Mouse (Mus musculus): ENCODE results near the gene Trpv2. TPM values are rescaled to one million over a fixed set of nuclear protein-coding genes. Genes with fewer than 3 reads are reported as not detected.

Gene Trpv2
- total and polyA plus RNA-seq, 2 experiments from 2014 or later: 31.0 to 55.4 TPM

Other genes with a start within 250 kb of the Trpv2 start
- 6.7 and 7.5 TPM in 2 replicates for gene Pigl, start 116.0 kb upstream of the Trpv2 start, total RNA-seq (2014; rRNA removed)
- gene Pigl, start 116.0 kb upstream of the Trpv2 start, polyA plus RNA-seq (2015; fragmentation: Nextera tagmentation; extraction: Ambion mirVana): 8.0 and 8.2 TPM in 2 replicates
- 128 and 135 TPM in 2 replicates for gene Ncor1, start 115.9 kb upstream of the Trpv2 start, total RNA-seq (2014; rRNA removed)
- gene Ncor1, start 115.9 kb upstream of the Trpv2 start, polyA plus RNA-seq (2015; fragmentation: Nextera tagmentation; extraction: Ambion mirVana): 131 and 152 TPM in 2 replicates
- 58.0 and 63.2 TPM in 2 replicates for gene Cenpv, start 35.2 kb upstream of the Trpv2 start, total RNA-seq (2014; rRNA removed)
- gene Cenpv, start 35.2 kb upstream of the Trpv2 start, polyA plus RNA-seq (2015; fragmentation: Nextera tagmentation; extraction: Ambion mirVana): 30.1 and 32.9 TPM in 2 replicates
- 1,443 and 2,095 TPM in 2 replicates for gene Ubb, start 23.3 kb upstream of the Trpv2 start, total RNA-seq (2014; rRNA removed)
- 4,479 and 4,841 TPM in 2 replicates for gene Ubb, start 23.3 kb upstream of the Trpv2 start, polyA plus RNA-seq (2015; fragmentation: Nextera tagmentation; extraction: Ambion mirVana)
- 23.3 and 25.9 TPM in 2 replicates for gene Lrrc75a, start 74.0 kb downstream of the Trpv2 start, total RNA-seq (2014; rRNA removed)
- gene Lrrc75a, start 74.0 kb downstream of the Trpv2 start, polyA plus RNA-seq (2015; fragmentation: Nextera tagmentation; extraction: Ambion mirVana): 6.9 and 7.4 TPM in 2 replicates
- gene Mmgt2, start 74.2 kb downstream of the Trpv2 start, total RNA-seq (2014; rRNA removed): 24.0 and 58.3 TPM in 2 replicates
- 22.7 and 23.4 TPM in 2 replicates for gene Mmgt2, start 74.2 kb downstream of the Trpv2 start, polyA plus RNA-seq (2015; fragmentation: Nextera tagmentation; extraction: Ambion mirVana)
- gene Zfp287, start 157.4 kb downstream of the Trpv2 start, total RNA-seq (2014; rRNA removed): 20.6 and 22.2 TPM in 2 replicates
- 12.9 and 13.0 TPM in 2 replicates for gene Zfp287, start 157.4 kb downstream of the Trpv2 start, polyA plus RNA-seq (2015; fragmentation: Nextera tagmentation; extraction: Ambion mirVana)
- gene Gm10428, start 178.6 kb downstream of the Trpv2 start, total RNA-seq (2014; rRNA removed): not detected in 2 replicates
- 0.83 TPM in 1 of 2 replicates, not detected in the other for gene Gm10428, start 178.6 kb downstream of the Trpv2 start, polyA plus RNA-seq (2015; fragmentation: Nextera tagmentation; extraction: Ambion mirVana)
- 20.1 and 25.0 TPM in 2 replicates for gene Zfp286, start 215.0 kb downstream of the Trpv2 start, total RNA-seq (2014; rRNA removed)
- 15.6 and 16.9 TPM in 2 replicates for gene Zfp286, start 215.0 kb downstream of the Trpv2 start, polyA plus RNA-seq (2015; fragmentation: Nextera tagmentation; extraction: Ambion mirVana)
- gene Trim16, start 245.7 kb downstream of the Trpv2 start, total RNA-seq (2014; rRNA removed): 5.8 and 7.1 TPM in 2 replicates
- 5.8 and 6.2 TPM in 2 replicates for gene Trim16, start 245.7 kb downstream of the Trpv2 start, polyA plus RNA-seq (2015; fragmentation: Nextera tagmentation; extraction: Ambion mirVana)